Mouse (Mus musculus): Measurements from ENCODE around the gene Apba3.

DNA sequence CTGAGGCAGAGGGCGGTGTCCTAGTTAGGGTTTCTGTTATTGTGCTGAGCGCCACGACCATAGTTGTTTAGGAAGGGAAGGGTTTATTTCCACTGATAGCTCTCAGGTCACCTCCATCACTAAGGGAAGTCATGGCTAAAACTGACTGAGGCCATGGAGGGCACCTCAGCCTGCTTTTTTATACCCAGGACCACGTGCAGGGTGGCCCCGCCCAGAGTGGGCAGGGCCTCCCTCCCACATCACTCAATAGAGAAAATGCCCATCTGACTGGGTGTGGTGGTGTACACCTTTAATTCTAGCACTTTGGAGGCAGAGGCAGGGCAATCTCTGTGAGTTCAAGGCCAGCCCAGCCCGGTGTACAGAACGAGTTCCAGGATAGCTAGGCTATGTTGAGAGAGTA, 47.4 kb downstream of the Apba3 start:
- TF ChIP-seq MAFK (IDR thresholded peaks at IDR 0.05; ENCODE audit: insufficient read depth, low read depth, low read length) (no peak), HCFC1 (IDR thresholded peaks at IDR 0.05; ENCODE audit: borderline replicate concordance, insufficient read depth, low read length) (no peak), ZNF384 (IDR thresholded peaks at IDR 0.05; ENCODE audit: low read depth, low read length) (no peak), ZC3H11A (IDR thresholded peaks at IDR 0.05; ENCODE audit: borderline replicate concordance, low read depth, low read length) (no peak), CHD2 (IDR thresholded peaks at IDR 0.05; ENCODE audit: low read depth, low read length) (no peak)

All from ES-E14 (cell line).